Mouse (Mus musculus): Measurements from ENCODE around the gene Nrxn3. TPM values are rescaled to one million over a fixed set of nuclear protein-coding genes. Genes with fewer than 3 reads are reported as not detected.

Nrxn3 gene
- polyA plus RNA-seq, 1 experiment from 2014 or later = 0.72 TPM

DNA sequence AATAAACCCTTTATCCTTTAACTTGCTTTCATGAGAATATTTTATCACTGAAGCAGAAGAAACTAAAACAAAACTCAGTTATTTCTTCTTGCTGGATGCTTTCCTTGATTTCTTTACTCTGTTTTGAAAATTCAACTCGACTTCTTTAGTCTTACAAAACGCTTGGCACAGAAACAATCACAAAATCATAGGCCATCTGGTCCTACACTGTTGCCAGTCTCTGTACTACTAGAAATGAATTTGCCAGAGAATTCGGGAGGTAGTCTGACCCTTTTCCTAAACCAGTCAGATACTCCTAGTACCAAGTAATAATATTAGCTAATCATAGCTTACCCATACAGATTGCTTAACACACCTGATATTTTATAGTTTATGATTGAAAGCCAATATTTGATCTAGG, 1066.1 kb downstream of the Nrxn3 start:
- H3K4me1 ChIP-seq (ENCODE audit: insufficient read depth) = no peaks in the 10 kb centered on the region
- no peaks in the 10 kb centered on the region for H3K36me3 ChIP-seq (replicated peaks; ENCODE audit: insufficient read depth, low read length)
- H3K9ac ChIP-seq (replicated peaks) = no peak overlapping the region
- H3K4me3 ChIP-seq (ENCODE audit: low read depth, low read length) = no peak overlapping the region
- no peaks in the 10 kb centered on the region for H3K27me3 ChIP-seq (ENCODE audit: insufficient read depth, low read length)
- no peak overlapping the region for H3K27ac ChIP-seq (ENCODE audit: low read depth)
- H3K4me2 ChIP-seq (ENCODE audit: low read depth, low read length) = no peak overlapping the region
- DNase-seq = no peak
- H3K9me3 ChIP-seq (ENCODE audit: low read length) = no peaks in the 10 kb centered on the region
- 74% methylated on average over 3 of the region's 3 CpGs for WGBS (ENCODE audit: insufficient replicate concordance)
- ATAC-seq = no peak
- TF ChIP-seq CTCF (IDR thresholded peaks at IDR 0.05; ENCODE audit: low read depth) (no peak), EP300 (IDR thresholded peaks at IDR 0.05; ENCODE audit: low read depth) (no peak)

DNA sequence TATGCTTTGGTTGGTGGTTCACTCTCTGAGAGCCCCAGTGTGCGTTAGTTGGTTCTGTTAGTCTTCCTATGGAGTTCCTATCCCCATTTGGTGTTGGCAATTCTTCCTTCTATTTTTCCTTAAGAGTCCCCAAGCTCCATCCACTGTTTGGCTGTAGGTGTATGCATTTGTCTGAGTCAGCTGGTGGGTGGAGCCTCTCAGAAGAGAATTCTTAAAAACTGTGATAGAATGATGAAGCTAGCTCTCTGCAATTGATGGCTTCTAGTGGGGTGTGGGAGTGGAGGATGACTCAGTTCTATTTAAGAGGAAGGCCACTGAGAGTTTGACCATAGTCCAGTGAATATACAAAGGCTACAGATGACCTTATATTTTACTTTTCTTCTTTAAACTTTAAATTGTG, 1067.3 kb downstream of the Nrxn3 start:
- no peak for TF ChIP-seq CTCF (IDR thresholded peaks at IDR 0.05; ENCODE audit: low read depth)
- no peak for TF ChIP-seq EP300 (IDR thresholded peaks at IDR 0.05; ENCODE audit: low read depth)
- no peaks in the 10 kb centered on the region for H3K36me3 ChIP-seq (replicated peaks; ENCODE audit: insufficient read depth, low read length)
- 68% methylated on average over 1 of the region's 1 CpGs for WGBS (ENCODE audit: insufficient replicate concordance)
- no peaks in the 10 kb centered on the region for H3K4me1 ChIP-seq (ENCODE audit: insufficient read depth)
- H3K27me3 ChIP-seq (ENCODE audit: insufficient read depth, low read length) = no peaks in the 10 kb centered on the region
- H3K9me3 ChIP-seq (ENCODE audit: low read length) = no peaks in the 10 kb centered on the region
- ATAC-seq (no peak), DNase-seq (no peak)
- H3K27ac ChIP-seq (ENCODE audit: low read depth) = no peak overlapping the region
- no peak overlapping the region for H3K9ac ChIP-seq (replicated peaks)
- no peak overlapping the region for H3K4me2 ChIP-seq (ENCODE audit: low read depth, low read length)
- no peak overlapping the region for H3K4me3 ChIP-seq (ENCODE audit: low read depth, low read length)

DNA sequence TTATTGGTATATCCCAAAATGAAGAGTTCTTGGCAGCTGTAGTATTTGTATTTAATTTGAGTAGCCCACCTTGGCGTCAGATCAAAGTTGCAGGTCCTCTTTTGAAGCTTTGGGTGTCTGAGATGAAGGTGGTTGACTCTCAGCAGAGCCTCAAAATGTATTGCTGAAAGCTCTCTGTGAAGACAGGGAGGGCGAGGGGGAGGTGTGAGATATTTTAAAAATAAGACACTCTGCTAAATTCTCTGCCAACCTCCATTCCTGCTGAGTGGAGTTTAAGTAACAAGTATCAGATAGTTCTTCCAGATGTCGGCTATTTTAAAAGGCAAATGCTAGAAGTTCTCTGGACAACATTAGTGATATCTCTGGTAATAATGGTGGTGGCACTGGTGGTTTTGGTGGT, 1069.2 kb downstream of the Nrxn3 start:
- no peaks in the 10 kb centered on the region for H3K27me3 ChIP-seq (ENCODE audit: insufficient read depth, low read length)
- H3K27ac ChIP-seq (ENCODE audit: low read depth) = no peak overlapping the region
- H3K9ac ChIP-seq (replicated peaks) = no peak overlapping the region
- no peak for ATAC-seq
- no peak overlapping the region for H3K4me3 ChIP-seq (ENCODE audit: low read depth, low read length)
- no peak for TF ChIP-seq EP300 (IDR thresholded peaks at IDR 0.05; ENCODE audit: low read depth)
- TF ChIP-seq CTCF (IDR thresholded peaks at IDR 0.05; ENCODE audit: low read depth) = no peak
- H3K9me3 ChIP-seq (ENCODE audit: low read length) = no peaks in the 10 kb centered on the region
- H3K4me2 ChIP-seq (ENCODE audit: low read depth, low read length) = no peak overlapping the region
- H3K36me3 ChIP-seq (replicated peaks; ENCODE audit: insufficient read depth, low read length) = no peaks in the 10 kb centered on the region
- no peak for DNase-seq
- no peaks in the 10 kb centered on the region for H3K4me1 ChIP-seq (ENCODE audit: insufficient read depth)
- WGBS (ENCODE audit: insufficient replicate concordance) = 62% methylated on average over 3 of the region's 3 CpGs

DNA sequence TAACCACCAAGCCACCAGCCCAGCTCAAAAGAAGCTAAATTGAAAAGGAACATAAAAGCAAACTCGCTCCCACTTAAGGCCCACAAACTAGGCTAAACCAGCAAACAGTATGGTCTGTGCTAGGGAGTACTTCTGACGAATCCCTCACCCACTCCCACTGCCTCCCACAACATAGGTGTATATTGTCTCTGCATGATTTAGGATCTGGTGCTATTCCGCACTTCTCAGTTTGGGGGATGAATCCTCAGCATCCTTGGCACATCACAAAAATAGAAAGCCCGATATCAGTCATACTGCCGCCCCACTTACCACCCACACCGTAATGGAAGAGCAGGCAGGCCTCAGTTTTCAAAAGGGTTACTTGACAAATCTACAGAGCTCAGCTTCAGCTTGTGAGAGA, 1072.1 kb downstream of the Nrxn3 start:
- H3K27ac ChIP-seq (ENCODE audit: low read depth) = no peak overlapping the region
- no peaks in the 10 kb centered on the region for H3K27me3 ChIP-seq (ENCODE audit: insufficient read depth, low read length)
- no peaks in the 10 kb centered on the region for H3K9me3 ChIP-seq (ENCODE audit: low read length)
- H3K4me1 ChIP-seq (ENCODE audit: insufficient read depth) = no peaks in the 10 kb centered on the region
- no peak overlapping the region for H3K4me3 ChIP-seq (ENCODE audit: low read depth, low read length)
- H3K9ac ChIP-seq (replicated peaks) = no peak overlapping the region
- ATAC-seq = no peak
- no peaks in the 10 kb centered on the region for H3K36me3 ChIP-seq (replicated peaks; ENCODE audit: insufficient read depth, low read length)
- DNase-seq = no peak
- TF ChIP-seq EP300 (IDR thresholded peaks at IDR 0.05; ENCODE audit: low read depth) = no peak
- no peak for TF ChIP-seq CTCF (IDR thresholded peaks at IDR 0.05; ENCODE audit: low read depth)
- WGBS (ENCODE audit: insufficient replicate concordance) = 81% methylated on average over 6 of the region's 6 CpGs
- H3K4me2 ChIP-seq (ENCODE audit: low read depth, low read length) = no peak overlapping the region

DNA sequence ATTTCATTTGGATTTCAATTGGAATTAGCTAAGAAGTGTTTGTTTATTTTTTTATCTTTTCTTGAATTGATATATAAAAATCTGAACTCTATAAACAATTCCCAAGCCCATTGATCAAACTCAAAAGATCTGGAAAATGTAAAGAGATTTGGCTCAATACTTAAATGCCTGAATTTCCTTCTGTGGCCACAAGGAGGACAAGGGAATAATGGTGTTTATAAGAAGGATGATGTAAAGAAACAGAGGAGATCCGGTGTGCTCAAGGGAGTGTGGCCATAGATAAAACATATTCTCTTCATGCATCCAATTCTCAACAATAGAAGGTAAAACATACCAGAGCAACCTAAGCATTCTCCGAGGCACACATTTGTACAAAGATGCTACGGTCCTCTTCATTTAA, 1085.5 kb downstream of the Nrxn3 start:
- Histone ChIP-seq H3K27ac (ENCODE audit: low read depth) (no peak overlapping the region), H3K4me1 (ENCODE audit: insufficient read depth) (0 out of 2 replicates have a peak, but pooled peaks cover 3% of the 10 kb centered on the region), H3K4me2 (ENCODE audit: low read depth, low read length) (no peak overlapping the region), H3K36me3 (replicated peaks; ENCODE audit: insufficient read depth, low read length) (no peaks in the 10 kb centered on the region), H3K9me3 (ENCODE audit: low read length) (no peaks in the 10 kb centered on the region), H3K4me3 (ENCODE audit: low read depth, low read length) (no peak overlapping the region), H3K27me3 (ENCODE audit: insufficient read depth, low read length) (peaks cover 16% of the 10 kb centered on the region), H3K9ac (replicated peaks) (no peak overlapping the region)
- peak; percentile 23; the same call in 1 of the 2 replicates for TF ChIP-seq CTCF (IDR thresholded peaks at IDR 0.05; ENCODE audit: low read depth)
- TF ChIP-seq EP300 (IDR thresholded peaks at IDR 0.05; ENCODE audit: low read depth) = no peak
- ATAC-seq (no peak), DNase-seq (no peak)
- WGBS (ENCODE audit: insufficient replicate concordance) = 66% methylated on average over 3 of the region's 3 CpGs

DNA sequence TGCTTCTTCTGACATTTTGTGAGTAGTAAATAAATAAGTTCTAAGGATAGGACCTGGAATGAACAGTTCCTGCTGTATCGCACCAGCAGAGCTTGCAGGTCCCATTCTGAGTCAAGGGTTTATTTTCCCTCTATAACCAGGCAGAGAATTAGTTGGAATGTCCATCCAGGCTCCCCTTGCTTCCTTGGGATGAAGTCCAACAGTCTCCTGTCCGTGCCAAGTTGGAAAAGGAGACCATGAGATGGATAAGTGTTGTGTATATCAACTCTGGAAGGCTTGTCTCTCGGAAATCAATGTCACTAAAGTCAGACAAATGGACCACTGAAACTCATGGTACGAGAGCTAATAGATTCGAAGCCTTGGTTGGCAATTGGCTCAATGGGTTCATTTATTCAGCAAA, 1087.5 kb downstream of the Nrxn3 start:
- Histone ChIP-seq H3K9me3 (ENCODE audit: low read length) (no peaks in the 10 kb centered on the region), H3K27ac (ENCODE audit: low read depth) (no peak overlapping the region), H3K27me3 (ENCODE audit: insufficient read depth, low read length) (peaks cover 22% of the 10 kb centered on the region), H3K4me1 (ENCODE audit: insufficient read depth) (0 out of 2 replicates have a peak, but pooled peaks cover 3% of the 10 kb centered on the region), H3K4me3 (ENCODE audit: low read depth, low read length) (no peak overlapping the region), H3K9ac (replicated peaks) (no peak overlapping the region), H3K4me2 (ENCODE audit: low read depth, low read length) (no peak overlapping the region), H3K36me3 (replicated peaks; ENCODE audit: insufficient read depth, low read length) (no peaks in the 10 kb centered on the region)
- 54% methylated on average over 5 of the region's 5 CpGs for WGBS (ENCODE audit: insufficient replicate concordance)
- DNase-seq (no peak), ATAC-seq (no peak)
- no peak for TF ChIP-seq CTCF (IDR thresholded peaks at IDR 0.05; ENCODE audit: low read depth)
- no peak for TF ChIP-seq EP300 (IDR thresholded peaks at IDR 0.05; ENCODE audit: low read depth)

Measured in liver, postnatal 0 days (tissue).